Mouse (Mus musculus) thymus, adult 2 months (tissue): ENCODE measurements around the gene Rnf6.
"Not testable (repeated sequence)": the region's sequence is repeated elsewhere in the genome, so short reads cannot be mapped to it uniquely, and the experiment has no call there.

Experiments used
- CTCF ChIP-seq: fragments of 200-500 bp; IDR thresholded peaks from 2 replicates; pipeline ENCODE4 v1.5.1; 2012; ENCODE audit warnings: mild to moderate bottlenecking, control low read depth, low read length, moderate library complexity, borderline replicate concordance; ENCODE audit not compliant: control insufficient read depth, poor library complexity, insufficient read depth; ENCODE audit errors: extremely low read depth
- POLR2A ChIP-seq: fragments of 200-500 bp; IDR thresholded peaks from 2 replicates; pipeline ENCODE4 v1.6.1; 2012; ENCODE audit warnings: mild to moderate bottlenecking, low read length, control low read depth, moderate library complexity; ENCODE audit not compliant: control insufficient read depth, poor library complexity, insufficient read depth; ENCODE audit errors: extremely low read depth

- TF ChIP-seq CTCF, POLR2A: not testable (repeated sequence)
These were observed 50.7 kb downstream of the Rnf6 start, which contains the start of gene Gm6309 for GRCm38 (mm10) chr5:146170621-146171020.
